Mouse (Mus musculus) E14TG2a.4 (cell line): ENCODE measurements around the gene Zfp644.

Experiments used
- CTCF ChIP-seq: conservative IDR thresholded peaks from 2 replicates; pipeline ENCODE4 v1.5.1; 2014; ENCODE audit warnings: low read length
- POU5F1 ChIP-seq: IDR thresholded peaks from 2 replicates; pipeline ENCODE4 v1.6.1; 2014; ENCODE audit warnings: low read length, borderline replicate concordance

GRCm38 (mm10) chr5:106608798-106609197 is 88.3 kb downstream of the Zfp644 start, which contains the start of gene Gm17304:
- TF ChIP-seq CTCF, result no peak
- TF ChIP-seq POU5F1, result no peak
